Mouse (Mus musculus): ENCODE results near the gene Shprh. TPM values are rescaled to one million over a fixed set of nuclear protein-coding genes. Genes with fewer than 3 reads are reported as not detected.

The Shprh gene
- 34.7 TPM for total RNA-seq (2023)

DNA sequence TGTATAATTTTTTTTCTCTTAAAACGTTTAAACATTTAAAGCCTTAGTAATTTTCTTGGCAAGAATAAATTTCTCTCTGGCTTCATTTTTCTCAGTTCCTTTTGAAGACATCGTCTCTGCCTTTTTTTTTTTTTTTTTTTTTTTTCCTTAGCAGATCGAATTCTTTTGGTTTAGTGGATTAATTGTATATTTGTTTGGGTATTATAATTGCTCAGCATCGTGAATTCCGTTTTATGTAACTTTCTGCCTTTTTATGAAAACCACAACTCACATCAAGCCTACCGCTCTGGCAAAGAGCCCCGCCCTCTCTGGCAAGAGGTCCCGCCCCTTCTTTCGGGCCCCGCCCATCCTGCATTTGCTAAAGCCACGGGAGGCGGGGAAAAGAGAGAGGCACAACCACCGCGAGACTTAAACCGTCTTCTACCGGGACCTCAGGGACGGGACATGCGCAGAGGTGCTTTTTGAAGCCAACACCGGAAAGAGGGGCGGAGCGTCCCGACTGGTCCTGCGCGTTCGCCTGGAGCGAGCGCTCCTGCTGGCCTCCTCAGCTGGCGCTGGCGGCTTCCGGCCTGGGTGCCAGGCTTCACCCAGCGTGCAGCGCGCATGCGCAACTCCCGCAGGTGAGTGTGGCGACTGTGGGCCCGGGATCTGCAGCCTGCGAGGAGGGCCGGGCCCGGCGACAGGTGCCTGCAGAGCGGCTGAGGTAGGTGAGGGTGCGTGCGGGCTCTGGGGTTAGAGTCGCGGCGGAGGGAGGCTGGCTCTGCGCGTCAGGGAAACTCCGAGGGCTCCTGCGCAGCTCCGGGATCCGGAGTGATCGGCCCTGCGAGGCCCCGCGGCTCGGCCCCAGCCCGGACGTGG lies at the start of gene Shprh:
TSS of gene Shprh (plus strand) at position 544 of the 858 bp plus-strand sequence.

Other genes starting within 250 kb of the Shprh start
- not detected for gene Grm1, start 67.1 kb upstream of the Shprh start, total RNA-seq (2023)
- 11.1 TPM for gene Fbxo30, start 131.9 kb downstream of the Shprh start, total RNA-seq (2023)
- 0.49 TPM for gene Epm2a, start 194.0 kb downstream of the Shprh start, total RNA-seq (2023)

Measured in CD8-positive naive resting alpha-beta T cell, adult 57 days (primary cell).